Mouse (Mus musculus) testis, adult 2 months (tissue): ENCODE data around the gene Olfr1413. TPM values are rescaled to one million over a fixed set of nuclear protein-coding genes. Genes with fewer than 3 reads are reported as not detected.

ENCODE experiments used
- H3K27ac ChIP-seq: fragments of 200-500 bp; 2 replicates; pipeline ENCODE4 v1.5.1; 2012; ENCODE audit warnings: low read depth, low read length; ENCODE audit not compliant: control insufficient read depth, insufficient read depth
- H3K27me3 ChIP-seq: fragments of 200-500 bp; 2 replicates; pipeline ENCODE4 v1.6.1; 2012; ENCODE audit warnings: mild to moderate bottlenecking, low read length, moderate library complexity; ENCODE audit not compliant: control insufficient read depth, insufficient read depth
- H3K36me3 ChIP-seq: fragments of 200-500 bp; 2 replicates; pipeline ENCODE4 v1.6.1; 2012; ENCODE audit warnings: mild to moderate bottlenecking, low read length; ENCODE audit not compliant: control insufficient read depth, insufficient read depth
- H3K4me1 ChIP-seq: fragments of 200-500 bp; 2 replicates; pipeline ENCODE4 v1.6.1; 2012; ENCODE audit warnings: low read length; ENCODE audit not compliant: control insufficient read depth, insufficient read depth
- H3K4me3 ChIP-seq: fragments of 200-500 bp; 2 replicates; pipeline ENCODE4 v1.5.1; 2012; ENCODE audit warnings: low read depth, mild to moderate bottlenecking, low read length, moderate library complexity, mixed read lengths; ENCODE audit not compliant: control insufficient read depth
- CTCF ChIP-seq: fragments of 200-500 bp; IDR thresholded peaks from 2 replicates; pipeline ENCODE4 v1.5.1; 2012; ENCODE audit warnings: low read depth, mild to moderate bottlenecking, inconsistent platforms, low read length, moderate library complexity; ENCODE audit not compliant: control insufficient read depth, insufficient read depth, insufficient replicate concordance
- POLR2A ChIP-seq: fragments of 200-500 bp; IDR thresholded peaks from 2 replicates; pipeline ENCODE4 v1.6.1; 2012; ENCODE audit warnings: low read depth, mild to moderate bottlenecking, inconsistent platforms, low read length, moderate library complexity; ENCODE audit not compliant: control insufficient read depth
- polyA plus RNA-seq: library from polyadenylated mRNA; depleted of rRNA; stranded (reverse); fragments of >200 nt; gene quantifications from 2 replicates; pipeline ENCODE4 v1.2.3, GENCODE M21; 2012

Gene Olfr1413
- polyA plus RNA-seq, 1 experiment: 0.49 TPM

GRCm38 (mm10) chr1:92596019-92596418 lies 24.9 kb downstream of the Olfr1413 start:
- H3K4me1 ChIP-seq: no peaks in the 10 kb centered on the region
- H3K27me3 ChIP-seq: no peaks in the 10 kb centered on the region
- H3K4me3 ChIP-seq: no peak overlapping the region
- H3K36me3 ChIP-seq: no peaks in the 10 kb centered on the region
- no peak overlapping the region for H3K27ac ChIP-seq
- no peak for TF ChIP-seq CTCF

- no peaks in the 10 kb centered on the region for H3K4me1 ChIP-seq
- no peaks in the 10 kb centered on the region for H3K27me3 ChIP-seq
- TF ChIP-seq POLR2A: no peak
- no peak for TF ChIP-seq CTCF
Measured at GRCm38 (mm10) chr1:92605482-92605881, 34.4 kb downstream of the Olfr1413 start, which contains the start of gene Olfr1410. Olfr1410 (plus strand) TSS chr1:92605782.

GRCm38 (mm10) chr1:92607711-92608110 lies 36.6 kb downstream of the Olfr1413 start:
- TF ChIP-seq CTCF: no peak
- no peak for TF ChIP-seq POLR2A
- no peaks in the 10 kb centered on the region for H3K27me3 ChIP-seq
- H3K36me3 ChIP-seq: no peaks in the 10 kb centered on the region
- H3K4me3 ChIP-seq: no peak overlapping the region
- no peaks in the 10 kb centered on the region for H3K4me1 ChIP-seq
- no peak overlapping the region for H3K27ac ChIP-seq

More at GRCm38 (mm10) chr1:92605482-92605881, 34.4 kb downstream of the Olfr1413 start, which contains the start of gene Olfr1410:
- Histone ChIP-seq H3K36me3 (no peaks in the 10 kb centered on the region), H3K4me3 (no peak within 1 kb of the TSS), H3K27ac (no peak within 1 kb of the TSS)

DNA sequence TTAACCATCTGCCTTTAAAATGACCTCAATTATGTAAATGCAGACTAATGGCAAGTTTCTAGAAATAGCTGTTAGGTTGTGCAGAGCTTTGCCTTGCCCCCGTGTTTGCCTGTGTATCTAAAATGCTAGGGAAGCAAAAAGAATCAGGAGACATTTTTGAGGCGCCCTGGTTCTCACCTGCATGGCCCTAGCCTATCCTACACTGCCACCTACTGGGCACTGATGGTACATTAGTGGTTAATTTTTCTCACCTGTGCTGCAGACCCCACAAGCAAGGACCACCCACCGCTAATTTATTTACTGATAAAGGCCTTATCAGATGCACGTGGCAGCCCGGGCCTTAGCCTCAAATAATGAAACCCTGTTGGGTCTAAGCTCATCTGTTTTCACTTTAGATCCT lies 39.9 kb downstream of the Olfr1413 start:
- H3K36me3 ChIP-seq: no peaks in the 10 kb centered on the region
- H3K4me1 ChIP-seq: no peaks in the 10 kb centered on the region
- H3K27me3 ChIP-seq: no peaks in the 10 kb centered on the region
- TF ChIP-seq CTCF: peak; percentile 69; the same call in 1 of the 2 replicates
- no peak for TF ChIP-seq POLR2A
- no peak overlapping the region for H3K27ac ChIP-seq
- H3K4me3 ChIP-seq: no peak overlapping the region

DNA sequence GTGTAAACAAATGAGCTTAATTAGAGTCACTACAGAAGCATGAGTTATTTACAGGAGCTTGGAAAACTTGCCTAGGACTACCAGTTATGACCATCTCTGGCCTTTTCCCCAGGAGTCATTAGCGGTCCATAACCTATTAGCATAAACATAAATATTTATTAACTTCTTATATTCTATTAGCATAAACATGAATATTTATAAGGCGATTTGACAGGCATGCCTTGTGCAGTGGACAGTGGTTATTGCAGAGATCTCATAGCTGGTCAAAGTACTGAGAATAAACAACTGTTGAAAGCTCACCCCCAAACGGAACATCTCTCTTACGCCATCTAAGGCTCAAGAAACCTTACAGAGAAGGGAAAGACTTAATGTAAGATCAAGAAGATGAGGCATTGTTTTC lies 42.1 kb downstream of the Olfr1413 start:
- no peak overlapping the region for H3K4me3 ChIP-seq
- H3K27ac ChIP-seq: no peak overlapping the region
- TF ChIP-seq CTCF (no peak), POLR2A (no peak)
- H3K4me1 ChIP-seq: no peaks in the 10 kb centered on the region; the same call in 1 of the 2 replicates
- no peaks in the 10 kb centered on the region for H3K27me3 ChIP-seq
- no peaks in the 10 kb centered on the region for H3K36me3 ChIP-seq

- no peak overlapping the region for H3K4me3 ChIP-seq
- no peaks in the 10 kb centered on the region; the same call in 1 of the 2 replicates for H3K4me1 ChIP-seq
- no peak for TF ChIP-seq POLR2A
- no peak; the same call in 1 of the 2 replicates for TF ChIP-seq CTCF
- H3K27me3 ChIP-seq: no peaks in the 10 kb centered on the region
- H3K36me3 ChIP-seq: no peaks in the 10 kb centered on the region
- H3K27ac ChIP-seq: no peak overlapping the region
Measured at GRCm38 (mm10) chr1:92614516-92614915, 43.4 kb downstream of the Olfr1413 start.

GRCm38 (mm10) chr1:92616046-92616445 lies 44.9 kb downstream of the Olfr1413 start:
- TF ChIP-seq POLR2A: no peak
- no peak for TF ChIP-seq CTCF
- Histone ChIP-seq H3K27ac (no peak overlapping the region), H3K27me3 (no peaks in the 10 kb centered on the region), H3K4me3 (no peak overlapping the region), H3K36me3 (no peaks in the 10 kb centered on the region), H3K4me1 (no peaks in the 10 kb centered on the region; the same call in 1 of the 2 replicates)

GRCm38 (mm10) chr1:92617488-92617887 lies 46.4 kb downstream of the Olfr1413 start, which contains the start of gene Olfr12:
Olfr12 (plus strand) TSS chr1:92617788.
- TF ChIP-seq CTCF (no peak), POLR2A (no peak)
- Histone ChIP-seq H3K4me3 (no peak within 1 kb of the TSS), H3K27ac (no peak within 1 kb of the TSS), H3K27me3 (no peaks in the 10 kb centered on the region), H3K4me1 (no peaks in the 10 kb centered on the region; the same call in 1 of the 2 replicates), H3K36me3 (no peaks in the 10 kb centered on the region)
